Comparison of ENCODE assay signal across 8 mouse cellular contexts in genomic region chr1:184013106-184013505, GRCm38 (mm10). TPM values are rescaled to one million over a fixed set of nuclear protein-coding genes. Genes with fewer than 3 reads are reported as not detected.
DNase-seq lines count a peak whose midpoint lies in the region; ATAC-seq and TF ChIP-seq lines count a peak whose summit lies in the region.
"Had no signal": no experiment of that assay in that cellular context is flagged by ENCODE, and none has a peak within 500 bp of the region (broad histone marks: within the 10 kb centered on the region; RNA-seq: fewer than 3 reads in every experiment).

Dusp10 (plus strand) TSS chr1:184013302.

- POLR2A ChIA-PET in Patski (lab: Charles Lee), result no interaction called here

- H3K27me3 ChIP-seq in Patski, result no peaks in the 10 kb centered on the region

- in situ Hi-C loops in Patski (cut with MboI; ENCODE audit: low pct_unique_long_range_greater_than_20kb), result no loop called here

- CTCF ChIA-PET in Patski (lab: Charles Lee), result no interaction called here

- no peak for TF ChIP-seq CTCF in Patski (IDR thresholded peaks at IDR 0.05)

- DNase-seq in heart, postnatal 4 days, result no peak
- DNase-seq in heart, postnatal 25 days (ENCODE audit: low spot score), result no peak
- DNase-seq in Patski (ENCODE audit: low read depth, low spot score), result no peak
- no peak for DNase-seq in gastrocnemius, adult 18-20 months (ENCODE audit: low spot score)
- DNase-seq in cerebellum, postnatal 14 days, result no peak
- no peak for DNase-seq in kidney, postnatal 4 days
- DNase-seq: retina, postnatal 1 day had no signal

- intact Hi-C loops in heart, postnatal 25 days (cut with DNase I), result no loop called here

- ATAC-seq in Patski, result no peak
- peak; percentile 45 for ATAC-seq in megakaryocyte, adult 5-6 weeks (ENCODE audit: poor library complexity, severe bottlenecking)

RNA-seq across cellular contexts. Expression of gene Dusp10, which starts in this region (rescaled TPM):
- total RNA-seq in heart, postnatal 4 days (2021), result 10 to 100 TPM; 11.3 to 13.8 TPM
- total RNA-seq in heart, postnatal 25 days (2021), result 1 to 10 TPM; 7.4 to 8.6 TPM
- 31.3 TPM for polyA plus RNA-seq in Patski (2021)
- 10 to 100 TPM; 12.9 to 17.0 TPM for total RNA-seq in gastrocnemius, adult 18-20 months (2021)
- total RNA-seq in megakaryocyte, adult 5-6 weeks (2015), result 5.3 and 7.5 TPM in 2 replicates
- 4.3 and 7.4 TPM in 2 replicates for total RNA-seq in megakaryocyte, adult 5-6 weeks (2017)
